Mouse (Mus musculus) heart, embryonic 14.5 days (tissue): ENCODE results near the gene Bpgm. TPM values are rescaled to one million over a fixed set of nuclear protein-coding genes. Genes with fewer than 3 reads are reported as not detected.

Experiments used
- ATAC-seq: fragments of 200-750 bp; cut with Nextera tagmentation; 2 replicates; pipeline ENCODE4 v1.8.0; 2017; ENCODE audit warnings: low read depth, moderate TSS enrichment; ENCODE audit not compliant: insufficient number of reproducible peaks, insufficient read depth, low FRiP score
- H3K27ac ChIP-seq, 2 experiments: fragments of 200-500 bp in 1 of 2; fragments of 300-500 bp in 1 of 2; sonication (generic) in 1 of 2; replicated peaks in 1 of 2; 2 replicates each; pipeline ENCODE4 v1.5.1; 2012 to 2014; ENCODE audit warnings: low read depth in 2 of 2, low read length in 2 of 2, control low read depth in 1 of 2, mild to moderate bottlenecking in 1 of 2, mixed read lengths in 1 of 2; ENCODE audit not compliant: control insufficient read depth in 1 of 2, insufficient read depth in 1 of 2
- H3K27me3 ChIP-seq: fragments of 300-500 bp; sonication (generic); 2 replicates; pipeline ENCODE4 v1.6.1; 2014; ENCODE audit warnings: mild to moderate bottlenecking, low read length, control low read depth; ENCODE audit not compliant: control insufficient read depth, insufficient read depth
- H3K36me3 ChIP-seq: fragments of 300-500 bp; sonication (generic); 2 replicates; pipeline ENCODE4 v1.6.1; 2014; ENCODE audit warnings: mild to moderate bottlenecking, control low read depth, low read length, mixed read lengths; ENCODE audit not compliant: control insufficient read depth, insufficient read depth
- H3K4me1 ChIP-seq, 2 experiments: fragments of 200-500 bp in 1 of 2; fragments of 300-500 bp in 1 of 2; sonication (generic) in 1 of 2; 2 replicates each; pipeline ENCODE4 v1.6.1; 2012 to 2014; ENCODE audit warnings: low read length in 2 of 2, control low read depth in 1 of 2, mixed read lengths in 1 of 2; ENCODE audit not compliant: control insufficient read depth in 2 of 2, insufficient read depth in 2 of 2
- H3K4me2 ChIP-seq: fragments of 300-500 bp; sonication (generic); 2 replicates; pipeline ENCODE4 v1.6.1; 2014; ENCODE audit warnings: mild to moderate bottlenecking, low read length
- H3K4me3 ChIP-seq, 2 experiments: fragments of 200-500 bp in 1 of 2; fragments of 300-500 bp in 1 of 2; sonication (generic) in 1 of 2; 2 replicates each; pipeline ENCODE4 v1.5.1; 2012 to 2014; ENCODE audit warnings: low read length in 2 of 2, mild to moderate bottlenecking in 2 of 2, control low read depth in 1 of 2, low read depth in 1 of 2, moderate library complexity in 1 of 2; ENCODE audit not compliant: control insufficient read depth in 1 of 2, insufficient read depth in 1 of 2
- H3K9ac ChIP-seq: fragments of 300-500 bp; sonication (generic); 2 replicates; pipeline ENCODE4 v1.6.1; 2014; ENCODE audit warnings: mild to moderate bottlenecking, low read length
- H3K9me3 ChIP-seq: fragments of 300-500 bp; sonication (generic); 2 replicates; pipeline ENCODE4 v1.6.1; 2016; ENCODE audit warnings: low read length, control low read depth; ENCODE audit not compliant: control insufficient read depth
- WGBS: fragments of 180-500 bp; shearing (Covaris S2); extraction: QIAGEN DNeasy Blood & Tissue Kit; methylation state at CpG from one replicate; pipeline ENCODE4 v1.1.7; 2014; 5-methylcytosine and 5-hydroxymethylcytosine counted together
- polyA plus RNA-seq: library from polyadenylated mRNA; unstranded; fragments of >200 nt; fragmentation: Nextera tagmentation; extraction: Ambion mirVana; gene quantifications from 2 replicates; pipeline ENCODE4 v1.2.1, GENCODE M21; 2014

Gene Bpgm
- polyA plus RNA-seq: 40.1 and 58.2 TPM in 2 replicates

- Histone ChIP-seq H3K36me3 (no peaks in the 10 kb centered on the region), H3K4me2 (peak within 1 kb of the TSS; percentile 89), H3K4me1 (peaks cover 6 to 23% of the 10 kb centered on the region in 2 experiments), H3K27me3 (no peaks in the 10 kb centered on the region), H3K27ac (peak within 1 kb of the TSS; percentile 73 to 81), H3K4me3 (peak within 1 kb of the TSS; percentile 76 to 83), H3K9ac (peak within 1 kb of the TSS; percentile 83), H3K9me3 (no peaks in the 10 kb centered on the region)
- under 1% methylated on average over 35 of the region's 35 CpGs for WGBS
- peak; percentile 97 for ATAC-seq
Measured at GRCm38 (mm10) chr6:34475974-34476794, at the start of gene Bpgm. Bpgm (plus strand) TSS chr6:34476207.

- H3K27me3 ChIP-seq: no peaks in the 10 kb centered on the region
- H3K4me2 ChIP-seq: no peak overlapping the region
- H3K36me3 ChIP-seq: no peaks in the 10 kb centered on the region
- no peak overlapping the region for H3K9ac ChIP-seq
- no peak for ATAC-seq
- no peaks in the 10 kb centered on the region for H3K4me1 ChIP-seq
- no peak overlapping the region for H3K27ac ChIP-seq
- no peaks in the 10 kb centered on the region for H3K9me3 ChIP-seq
- WGBS: 54% methylated on average over 2 of the region's 2 CpGs
- H3K4me3 ChIP-seq: no peak overlapping the region
Measured at GRCm38 (mm10) chr6:34439006-34439405, 37.0 kb upstream of the Bpgm start.

- no peaks in the 10 kb centered on the region for H3K4me1 ChIP-seq
- no peak for ATAC-seq
- no peaks in the 10 kb centered on the region for H3K27me3 ChIP-seq
- 52% methylated on average over 9 of the region's 9 CpGs for WGBS
- H3K36me3 ChIP-seq: no peaks in the 10 kb centered on the region
- H3K4me3 ChIP-seq: no peak overlapping the region
- H3K27ac ChIP-seq: no peak overlapping the region
- H3K9me3 ChIP-seq: no peaks in the 10 kb centered on the region
- H3K9ac ChIP-seq: no peak overlapping the region
- H3K4me2 ChIP-seq: no peak overlapping the region
Measured at GRCm38 (mm10) chr6:34441556-34442257, 34.3 kb upstream of the Bpgm start.

- no peak for ATAC-seq
- no peak overlapping the region for H3K9ac ChIP-seq
Measured at GRCm38 (mm10) chr6:34443791-34444190, 32.2 kb upstream of the Bpgm start.

GRCm38 (mm10) chr6:34447961-34448360, 28.0 kb upstream of the Bpgm start:
- no peak overlapping the region for H3K4me2 ChIP-seq
- H3K4me1 ChIP-seq: no peaks in the 10 kb centered on the region
- H3K9me3 ChIP-seq: no peaks in the 10 kb centered on the region
- no peak overlapping the region for H3K4me3 ChIP-seq
- no peak for ATAC-seq
- H3K27ac ChIP-seq: no peak overlapping the region
- no peaks in the 10 kb centered on the region for H3K36me3 ChIP-seq
- H3K27me3 ChIP-seq: no peaks in the 10 kb centered on the region
- WGBS: 3% methylated on average over 2 of the region's 2 CpGs
- no peak overlapping the region for H3K9ac ChIP-seq

More at GRCm38 (mm10) chr6:34443791-34444190, 32.2 kb upstream of the Bpgm start:
- no peak overlapping the region for H3K4me3 ChIP-seq
- H3K9me3 ChIP-seq: no peaks in the 10 kb centered on the region
- no peaks in the 10 kb centered on the region for H3K4me1 ChIP-seq
- no peaks in the 10 kb centered on the region for H3K36me3 ChIP-seq
- H3K27me3 ChIP-seq: no peaks in the 10 kb centered on the region
- WGBS: 45% methylated on average over 2 of the region's 2 CpGs
- no peak overlapping the region for H3K27ac ChIP-seq
- no peak overlapping the region for H3K4me2 ChIP-seq

- 67% methylated on average over 1 of the region's 1 CpGs for WGBS
- H3K4me2 ChIP-seq: no peak overlapping the region
- H3K27ac ChIP-seq: no peak overlapping the region
- H3K36me3 ChIP-seq: no peaks in the 10 kb centered on the region
- H3K9ac ChIP-seq: no peak overlapping the region
- no peaks in the 10 kb centered on the region for H3K9me3 ChIP-seq
- H3K4me3 ChIP-seq: no peak overlapping the region
- no peaks in the 10 kb centered on the region for H3K27me3 ChIP-seq
- no peak for ATAC-seq
- H3K4me1 ChIP-seq: no peaks in the 10 kb centered on the region
Measured at GRCm38 (mm10) chr6:34448696-34449095, 27.3 kb upstream of the Bpgm start.

- no peaks in the 10 kb centered on the region for H3K27me3 ChIP-seq
- H3K9me3 ChIP-seq: no peaks in the 10 kb centered on the region
- WGBS: 45% methylated on average over 7 of the region's 7 CpGs
- H3K36me3 ChIP-seq: no peaks in the 10 kb centered on the region
- H3K4me3 ChIP-seq: no peak overlapping the region
- no peak overlapping the region for H3K27ac ChIP-seq
- H3K4me2 ChIP-seq: no peak overlapping the region
- H3K9ac ChIP-seq: no peak overlapping the region
- no peaks in the 10 kb centered on the region for H3K4me1 ChIP-seq
- no peak for ATAC-seq
Measured at GRCm38 (mm10) chr6:34452963-34453770, 22.8 kb upstream of the Bpgm start.
